Mouse (Mus musculus) midbrain, embryonic 14.5 days (tissue): ENCODE measurements at regions not wholly inside any gene's neighbourhood (a gene's known extent, or its start where the extent isn't known, plus 50 kb on each side); places are given as distances from the start of the nearest gene placed in this dataset.

Source experiments
- ATAC-seq: fragments of 200-750 bp; cut with Nextera tagmentation; 2 replicates; pipeline ENCODE4 v1.8.0; 2017; ENCODE audit warnings: moderate number of reproducible peaks, moderate library complexity; ENCODE audit not compliant: low FRiP score, low TSS enrichment
- DNase-seq: peaks from one replicate; pipeline ENCODE4 v3.0.0-alpha.2; 2015
- H3K27ac ChIP-seq: fragments of 300-500 bp; sonication (generic); replicated peaks from 2 replicates; pipeline ENCODE4 v1.5.1; 2014; ENCODE audit warnings: mild to moderate bottlenecking, low read depth, low read length, moderate library complexity
- H3K27me3 ChIP-seq: fragments of 300-500 bp; sonication (generic); 2 replicates; pipeline ENCODE4 v1.6.1; 2014; ENCODE audit warnings: low read length, control low read depth, mixed read lengths; ENCODE audit not compliant: control insufficient read depth, insufficient read depth
- H3K36me3 ChIP-seq: fragments of 300-500 bp; sonication (generic); 2 replicates; pipeline ENCODE4 v1.6.1; 2014; ENCODE audit warnings: low read length, control low read depth; ENCODE audit not compliant: control insufficient read depth, insufficient read depth
- H3K4me1 ChIP-seq: fragments of 300-500 bp; sonication (generic); 2 replicates; pipeline ENCODE4 v1.6.1; 2014; ENCODE audit warnings: mild to moderate bottlenecking, antibody characterized with exemption, low read length, control low read depth; ENCODE audit not compliant: control insufficient read depth, insufficient read depth
- H3K4me2 ChIP-seq: fragments of 300-500 bp; sonication (generic); 2 replicates; pipeline ENCODE4 v1.6.1; 2014; ENCODE audit warnings: mild to moderate bottlenecking, low read length, moderate library complexity
- H3K4me3 ChIP-seq: fragments of 300-500 bp; sonication (generic); replicated peaks from 2 replicates; pipeline ENCODE4 v1.5.1; 2014; ENCODE audit warnings: low read depth, low read length
- H3K9ac ChIP-seq: fragments of 300-500 bp; sonication (generic); replicated peaks from 2 replicates; pipeline ENCODE4 v1.6.1; 2014; ENCODE audit warnings: mild to moderate bottlenecking, low read length, moderate library complexity
- H3K9me3 ChIP-seq: fragments of 300-500 bp; sonication (generic); 2 replicates; pipeline ENCODE4 v1.6.1; 2016; ENCODE audit warnings: low read length, control low read depth, mixed read lengths; ENCODE audit not compliant: control insufficient read depth
- WGBS: fragments of 180-500 bp; shearing (Covaris S2); extraction: QIAGEN DNeasy Blood & Tissue Kit; methylation state at CpG from one replicate; pipeline ENCODE4 v1.1.7; 2014; 5-methylcytosine and 5-hydroxymethylcytosine counted together

DNA sequence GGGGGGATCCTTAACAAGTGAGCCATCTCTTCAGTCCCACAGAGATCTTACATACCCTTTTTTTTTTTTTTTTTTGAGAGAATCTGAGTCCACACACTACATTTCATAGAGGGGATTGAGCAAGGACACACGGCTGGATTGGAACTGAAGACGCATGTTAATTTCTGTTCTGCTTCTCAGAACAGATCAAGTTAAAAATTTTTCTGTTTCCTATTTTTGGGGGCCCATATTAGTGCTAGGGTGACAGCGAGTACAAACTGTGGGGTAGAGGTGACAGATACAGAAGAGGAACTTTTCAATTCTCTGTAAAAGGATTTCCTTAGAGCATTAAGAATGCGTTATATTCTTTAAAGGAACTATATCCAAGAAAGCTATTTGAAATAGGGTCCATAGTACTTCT is 260.1 kb downstream of the Zfp704 start:
- DNase-seq (no peak), ATAC-seq (no peak)
- WGBS: 94% methylated on average over 4 of the region's 4 CpGs
- Histone ChIP-seq H3K36me3 (no peaks in the 10 kb centered on the region), H3K9me3 (no peaks in the 10 kb centered on the region), H3K27me3 (peaks cover 12% of the 10 kb centered on the region), H3K27ac (no peak overlapping the region), H3K4me2 (no peak overlapping the region), H3K9ac (no peak overlapping the region), H3K4me1 (peaks cover 3% of the 10 kb centered on the region; the same call in 1 of the 2 replicates), H3K4me3 (no peak overlapping the region)

DNA sequence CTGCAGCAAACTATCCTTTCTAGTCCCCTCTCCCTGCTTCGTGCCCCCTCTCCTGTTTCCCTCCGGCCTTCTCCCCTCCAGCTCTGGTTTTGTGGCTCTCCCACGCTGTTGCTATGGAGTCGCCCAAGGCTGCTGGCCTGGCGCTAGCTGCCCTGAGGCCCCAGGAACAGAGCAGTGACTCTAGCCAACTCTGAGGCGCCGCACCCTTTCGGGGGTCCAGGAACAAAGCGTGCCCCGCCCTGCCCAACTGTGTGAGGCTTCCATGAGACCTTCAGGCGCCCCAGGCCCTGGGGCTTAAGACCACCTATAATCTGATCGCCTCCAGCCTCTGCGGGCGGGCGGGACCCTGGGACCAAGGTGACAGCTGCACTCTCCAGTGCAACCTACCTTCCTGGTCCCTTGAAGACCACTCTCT is 262.4 kb downstream of the Zfp704 start:
- Histone ChIP-seq H3K27ac (no peak overlapping the region), H3K9me3 (no peaks in the 10 kb centered on the region), H3K9ac (peak overlapping the region; percentile 65; the same call in 1 of the 2 replicates), H3K4me2 (peak overlapping the region; percentile 98), H3K4me3 (peak overlapping the region; percentile 49), H3K27me3 (peaks cover 13% of the 10 kb centered on the region), H3K36me3 (no peaks in the 10 kb centered on the region), H3K4me1 (peaks cover 3% of the 10 kb centered on the region; the same call in 1 of the 2 replicates)
- peak; percentile 76 for DNase-seq
- peak; percentile 80 for ATAC-seq
- WGBS: 2% methylated on average over 15 of the region's 15 CpGs

DNA sequence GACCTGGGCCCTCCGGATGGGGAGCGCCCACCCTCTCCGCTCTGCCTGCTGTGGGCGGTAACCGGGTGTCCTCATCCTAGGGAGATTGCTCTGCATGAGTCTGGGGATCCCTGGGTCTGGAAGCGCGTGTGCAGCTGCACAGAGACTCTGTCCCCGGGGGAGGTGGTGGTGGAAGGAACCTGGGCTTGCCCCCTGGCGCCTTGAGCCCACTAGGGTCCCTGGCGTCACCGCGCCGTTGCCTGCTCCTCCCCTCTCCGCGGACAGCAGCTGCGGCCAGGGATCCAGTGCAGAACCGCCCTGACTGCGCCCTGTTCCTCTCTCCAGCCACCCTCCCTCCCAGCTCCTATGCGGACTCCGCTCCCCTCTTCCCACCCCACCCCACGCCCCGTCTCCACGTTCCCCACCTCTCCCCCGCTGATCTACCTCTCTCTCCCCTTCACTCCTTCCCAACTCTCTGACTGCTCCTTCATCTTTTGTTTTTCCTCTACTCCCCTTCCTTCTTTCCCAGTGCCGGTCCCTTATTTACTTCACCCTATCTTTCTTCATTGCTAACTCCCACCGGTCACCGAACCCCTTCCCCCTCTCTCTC is 262.9 kb downstream of the Zfp704 start:
- peak; percentile 63 for DNase-seq
- Histone ChIP-seq H3K27me3 (peaks cover 13% of the 10 kb centered on the region), H3K4me3 (peak overlapping the region; percentile 49), H3K4me2 (peak overlapping the region; percentile 98), H3K9me3 (no peaks in the 10 kb centered on the region), H3K4me1 (peaks cover 3% of the 10 kb centered on the region; the same call in 1 of the 2 replicates), H3K36me3 (no peaks in the 10 kb centered on the region), H3K9ac (peak overlapping the region; percentile 65), H3K27ac (no peak overlapping the region)
- peak; percentile 70 for ATAC-seq
- WGBS: under 1% methylated on average over 26 of the region's 27 CpGs

DNA sequence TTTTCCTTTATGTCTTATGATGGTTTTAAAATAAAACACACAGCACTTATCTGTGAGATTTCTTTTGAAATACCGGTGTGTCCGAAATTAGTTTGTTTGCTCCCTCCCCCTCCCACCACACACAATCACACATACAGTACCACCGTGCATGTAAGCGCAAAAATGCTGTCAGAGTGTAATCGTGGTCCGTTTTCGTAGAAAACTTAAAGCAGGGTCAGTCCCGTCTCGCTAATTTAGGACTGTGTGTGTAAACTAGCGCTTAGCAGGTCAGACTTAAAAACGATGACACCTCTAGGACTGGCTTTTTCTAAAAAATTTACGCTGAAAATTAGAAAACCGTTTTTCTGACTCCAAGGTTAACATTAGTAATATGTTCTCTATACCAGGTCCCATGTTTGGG is 263.5 kb downstream of the Zfp704 start:
- Histone ChIP-seq H3K4me2 (peak overlapping the region; percentile 98), H3K27me3 (peaks cover 13% of the 10 kb centered on the region), H3K4me3 (peak overlapping the region; percentile 49), H3K9ac (peak overlapping the region; percentile 65), H3K36me3 (no peaks in the 10 kb centered on the region), H3K27ac (no peak overlapping the region), H3K4me1 (peaks cover 6% of the 10 kb centered on the region; the same call in 1 of the 2 replicates), H3K9me3 (no peaks in the 10 kb centered on the region)
- 3% methylated on average over 13 of the region's 13 CpGs for WGBS
- DNase-seq (peak; percentile 53), ATAC-seq (no peak)

DNA sequence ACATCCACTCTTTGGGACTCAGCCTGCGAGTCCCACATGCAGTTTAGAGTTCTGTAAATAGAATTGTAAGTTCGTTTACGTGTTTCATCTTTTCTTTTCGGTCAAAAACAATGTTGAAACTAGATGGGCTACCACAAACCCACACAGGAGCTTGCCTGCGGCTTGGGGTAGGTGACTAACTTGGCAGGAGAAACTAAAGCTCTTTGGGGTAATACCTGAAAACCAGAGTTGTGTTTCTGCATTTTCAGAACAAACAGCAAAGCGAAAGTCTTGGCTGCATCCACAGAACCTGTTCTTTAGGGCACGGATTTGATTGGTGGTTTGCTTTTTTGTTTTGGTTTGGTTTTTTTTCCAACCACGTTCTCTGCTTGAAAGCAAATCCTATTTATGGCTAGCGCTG is 264.0 kb downstream of the Zfp704 start:
- 17% methylated on average over 9 of the region's 9 CpGs for WGBS
- H3K4me3 ChIP-seq: peak overlapping the region; percentile 49; the same call in 1 of the 2 replicates

DNA sequence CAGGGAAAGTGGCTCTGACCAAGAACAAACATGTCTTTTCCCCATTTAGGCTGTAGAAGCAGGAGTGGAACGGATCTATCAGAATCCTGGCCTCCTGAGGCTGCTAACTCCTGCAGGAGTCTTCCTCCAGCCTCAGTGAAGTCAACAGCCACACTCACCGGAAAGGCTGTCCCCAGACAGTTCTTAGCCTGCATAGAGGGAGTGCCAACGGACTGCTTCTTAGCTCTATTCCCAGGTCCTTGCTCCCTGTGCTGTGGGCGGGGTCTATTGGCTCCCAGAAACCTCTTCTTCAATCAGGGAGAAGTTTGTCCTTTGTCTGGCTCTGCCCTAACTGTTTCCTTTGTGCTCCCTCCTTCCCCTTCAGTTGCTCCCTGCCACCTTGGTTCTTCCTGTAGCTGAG is 266.3 kb downstream of the Zfp704 start:
- Histone ChIP-seq H3K9me3 (no peaks in the 10 kb centered on the region), H3K4me1 (peaks cover 13% of the 10 kb centered on the region; the same call in 1 of the 2 replicates), H3K27ac (no peak overlapping the region), H3K27me3 (peaks cover 13% of the 10 kb centered on the region), H3K4me2 (no peak overlapping the region), H3K9ac (no peak overlapping the region), H3K36me3 (no peaks in the 10 kb centered on the region), H3K4me3 (no peak overlapping the region)
- DNase-seq (no peak), ATAC-seq (no peak)
- WGBS: 9% methylated on average over 4 of the region's 4 CpGs

More for the DNA sequence above, 264.0 kb downstream of the Zfp704 start:
- DNase-seq (no peak), ATAC-seq (no peak)
- Histone ChIP-seq H3K4me1 (peaks cover 10% of the 10 kb centered on the region; the same call in 1 of the 2 replicates), H3K4me2 (peak overlapping the region; percentile 98), H3K27ac (no peak overlapping the region), H3K27me3 (peaks cover 13% of the 10 kb centered on the region), H3K9ac (no peak overlapping the region), H3K36me3 (no peaks in the 10 kb centered on the region), H3K9me3 (no peaks in the 10 kb centered on the region)

DNA sequence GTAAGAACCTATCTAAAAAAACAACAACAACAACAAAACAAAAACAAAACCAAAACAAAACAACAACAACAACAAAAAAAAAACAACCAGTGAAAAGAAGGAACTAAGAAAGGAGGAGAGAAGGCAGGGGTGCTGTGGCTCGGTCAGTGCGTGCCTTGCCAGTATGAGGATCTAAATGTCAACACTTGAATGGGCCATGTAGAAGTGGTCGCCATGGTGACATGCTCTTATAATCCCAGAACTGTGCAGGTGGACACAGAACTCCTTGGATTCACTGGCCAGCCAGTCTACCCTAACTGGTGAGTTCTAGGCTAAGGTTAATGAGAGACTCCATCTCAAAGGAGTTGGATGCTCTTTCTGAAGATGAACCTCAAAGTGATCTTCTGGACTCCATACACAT is 267.7 kb downstream of the Zfp704 start:
- H3K27ac ChIP-seq: no peak overlapping the region
- H3K27me3 ChIP-seq: peaks cover 13% of the 10 kb centered on the region
- H3K4me3 ChIP-seq: no peak overlapping the region
- WGBS: 66% methylated on average over 3 of the region's 3 CpGs
- H3K9me3 ChIP-seq: no peaks in the 10 kb centered on the region
- no peaks in the 10 kb centered on the region for H3K36me3 ChIP-seq
- ATAC-seq: no peak
- DNase-seq: no peak
- peaks cover 10% of the 10 kb centered on the region; the same call in 1 of the 2 replicates for H3K4me1 ChIP-seq
- no peak overlapping the region for H3K4me2 ChIP-seq
- H3K9ac ChIP-seq: no peak overlapping the region

DNA sequence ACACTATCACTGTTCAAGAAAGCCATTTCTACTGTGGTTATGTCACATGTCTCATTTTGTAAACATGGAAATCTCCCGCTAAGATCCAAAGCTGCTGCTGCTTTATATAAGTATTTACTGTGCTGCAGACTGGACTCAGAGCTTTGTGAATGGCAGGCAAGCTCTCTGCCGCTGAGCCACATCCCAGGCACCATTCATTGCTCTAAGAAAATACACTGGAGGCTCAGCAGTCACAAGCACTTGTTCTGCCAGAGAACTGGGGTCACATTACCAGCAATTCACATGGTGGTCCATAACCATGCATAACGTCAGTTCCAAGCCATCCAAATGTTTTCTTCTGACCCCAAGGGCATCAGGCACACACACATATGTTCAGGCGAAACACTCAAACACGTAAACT is 268.2 kb downstream of the Zfp704 start:
- Histone ChIP-seq H3K4me1 (peaks cover 10% of the 10 kb centered on the region; the same call in 1 of the 2 replicates), H3K9me3 (no peaks in the 10 kb centered on the region), H3K4me3 (no peak overlapping the region), H3K9ac (no peak overlapping the region), H3K4me2 (no peak overlapping the region), H3K27ac (no peak overlapping the region), H3K36me3 (no peaks in the 10 kb centered on the region), H3K27me3 (peaks cover 13% of the 10 kb centered on the region)
- WGBS: 47% methylated on average over 5 of the region's 5 CpGs
- DNase-seq (peak; percentile 41), ATAC-seq (no peak)

DNA sequence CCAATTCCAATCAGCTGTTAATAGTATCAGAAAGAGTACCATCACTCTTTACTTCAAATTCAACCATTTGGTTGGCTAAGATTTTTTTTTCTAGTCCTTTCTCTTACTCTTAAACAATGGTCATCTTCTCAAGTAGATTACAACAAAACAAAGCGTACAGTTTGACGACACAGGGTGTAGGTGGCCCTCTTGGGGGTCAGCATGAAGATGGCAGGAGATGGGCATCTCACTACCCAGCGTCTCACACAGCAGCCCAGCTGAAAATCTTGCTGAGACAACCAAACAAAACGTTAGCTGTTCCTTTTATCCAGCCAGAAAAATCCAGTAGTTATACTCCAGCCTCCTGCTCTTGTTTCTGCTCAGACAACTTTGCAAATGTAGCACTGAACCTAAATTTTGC is 268.6 kb downstream of the Zfp704 start:
- Histone ChIP-seq H3K4me2 (peak overlapping the region; percentile 56), H3K27me3 (peaks cover 13% of the 10 kb centered on the region), H3K9ac (no peak overlapping the region), H3K9me3 (no peaks in the 10 kb centered on the region), H3K36me3 (no peaks in the 10 kb centered on the region), H3K4me3 (peak overlapping the region; percentile 26; the same call in 1 of the 2 replicates), H3K27ac (no peak overlapping the region), H3K4me1 (peaks cover 10% of the 10 kb centered on the region; the same call in 1 of the 2 replicates)
- DNase-seq: no peak
- 25% methylated on average over 4 of the region's 4 CpGs for WGBS
- no peak for ATAC-seq
